Mouse (Mus musculus): Measurements from ENCODE around the gene Ddx39b. TPM values are rescaled to one million over a fixed set of nuclear protein-coding genes. Genes with fewer than 3 reads are reported as not detected.

Ddx39b gene
- polyA plus RNA-seq, 1 experiment from 2014 or later: 321 TPM

DNA sequence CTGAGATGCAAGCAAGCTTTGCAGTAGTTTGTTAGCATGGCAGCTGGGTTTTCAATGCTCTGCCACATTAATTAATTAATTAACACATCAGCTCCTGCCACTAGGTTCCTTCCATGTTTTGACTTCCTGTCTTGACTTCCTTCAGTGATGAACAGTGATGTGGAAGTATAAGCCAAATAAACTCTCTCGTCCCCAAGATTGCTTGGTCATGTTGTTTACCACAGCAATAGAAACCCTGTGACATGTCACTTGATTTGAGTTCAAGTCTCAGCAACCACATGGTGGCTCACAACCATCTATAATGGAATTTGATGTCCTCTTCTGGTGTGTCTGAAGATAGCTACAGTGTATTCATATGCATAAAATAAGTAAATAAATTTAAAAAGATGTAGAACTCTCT, 15.8 kb downstream of the Ddx39b start:
- TF ChIP-seq CTCF (IDR thresholded peaks at IDR 0.05): no peak
- H3K27me3 ChIP-seq: no peaks in the 10 kb centered on the region
- in situ Hi-C loops (cut with MboI; ENCODE audit: low pct_unique_long_range_greater_than_20kb): no loop called here
- ATAC-seq: no peak
- no peak for DNase-seq (ENCODE audit: low read depth, low spot score)
- POLR2A ChIA-PET: interaction anchor here (0.6 kb wide), 1 partner anchor 243 kb away, joined by 4 read pairs; no protein-coding TSS in a partner anchor
- CTCF ChIA-PET: interaction anchor here (0.7 to 6.3 kb wide), 7 partner anchors 13 to 90 kb away, joined by 3 to 58 read pairs (median 7); partner anchors contain the start of gene Ddx39b

DNA sequence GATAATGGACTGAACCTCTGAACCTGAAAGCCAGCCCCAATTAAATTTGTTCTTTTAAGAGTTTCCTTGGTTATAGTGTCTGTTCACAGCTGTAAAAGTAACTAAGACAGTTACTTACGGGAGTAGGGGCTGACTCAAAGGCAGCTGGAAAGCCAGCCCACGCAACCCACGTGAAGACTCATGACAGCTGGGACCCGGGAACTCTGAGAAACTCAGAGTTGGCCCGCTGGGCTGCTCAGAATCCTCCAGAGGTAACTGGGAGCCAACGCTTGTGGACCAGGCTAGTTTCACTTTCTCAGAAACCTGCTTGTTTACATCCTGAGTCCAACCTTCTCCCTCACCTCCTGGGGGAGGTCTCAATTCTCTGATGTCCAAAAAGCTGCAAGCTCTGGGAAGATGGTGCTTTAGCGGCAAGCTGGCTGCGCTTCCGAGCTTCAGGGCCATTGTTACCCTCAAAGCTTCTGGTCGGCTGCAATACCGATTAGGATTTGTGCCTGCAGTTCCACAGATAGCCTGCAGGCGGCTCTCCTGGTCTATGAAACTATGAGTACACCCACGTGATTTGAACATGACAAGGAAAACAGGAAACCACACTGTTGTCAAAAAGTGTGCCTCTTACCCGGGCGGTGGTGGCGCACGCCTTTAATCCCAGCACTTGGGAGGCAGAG, 16.4 kb downstream of the Ddx39b start:
- no peak for ATAC-seq
- POLR2A ChIA-PET: interaction anchor here (0.6 kb wide), 1 partner anchor 242 kb away, joined by 4 read pairs; no protein-coding TSS in a partner anchor
- in situ Hi-C loops (cut with MboI; ENCODE audit: low pct_unique_long_range_greater_than_20kb): no loop called here

DNA sequence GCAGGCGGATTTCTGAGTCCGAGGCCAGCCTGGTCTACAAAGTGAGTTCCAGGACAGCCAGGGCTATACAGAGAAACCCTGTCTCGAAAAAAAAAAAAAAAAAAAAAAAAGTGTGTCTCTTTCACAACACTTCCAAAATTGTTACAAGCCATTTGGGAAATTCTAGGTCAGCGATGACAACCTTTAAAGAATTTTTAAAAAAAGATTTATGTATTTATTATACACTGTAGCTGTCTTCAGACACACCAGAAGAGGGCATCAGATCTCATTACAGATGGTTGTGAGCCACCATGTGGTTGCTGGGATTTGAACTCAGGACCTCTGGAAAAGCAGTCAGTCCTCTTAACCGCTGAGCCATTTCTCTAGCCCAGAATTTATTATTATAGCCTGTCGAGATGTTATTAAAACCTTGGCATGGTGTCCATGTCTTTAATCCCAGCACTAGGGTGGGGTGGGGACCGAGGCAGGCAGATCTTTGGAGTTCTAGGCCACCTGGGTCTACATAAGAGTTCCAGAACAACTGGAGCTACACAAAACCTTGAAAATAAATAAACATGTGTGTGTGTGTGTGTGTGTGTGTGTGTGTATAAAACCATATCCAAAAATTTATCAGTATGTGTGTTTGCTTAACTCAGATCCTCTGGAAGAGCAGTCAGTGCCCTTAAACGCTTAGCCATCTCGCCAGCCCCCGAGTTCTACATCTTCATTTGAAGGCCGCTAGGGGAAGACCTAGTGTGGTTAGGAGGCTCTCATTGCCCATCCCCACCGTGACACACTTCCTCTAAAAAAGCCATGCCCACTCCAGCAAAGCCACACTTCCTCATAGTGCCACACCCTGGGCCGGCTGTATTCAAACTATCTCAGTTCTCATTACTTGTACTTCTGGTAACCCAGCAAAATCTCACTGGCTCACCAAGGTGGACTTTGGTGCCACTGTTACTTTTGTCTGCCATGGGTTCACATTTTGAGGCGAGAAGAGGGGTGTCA, 17.2 kb downstream of the Ddx39b start:
- no peak for TF ChIP-seq CTCF (IDR thresholded peaks at IDR 0.05)
- ATAC-seq (no peak), DNase-seq (ENCODE audit: low read depth, low spot score) (no peak)
- in situ Hi-C loops (cut with MboI; ENCODE audit: low pct_unique_long_range_greater_than_20kb): no loop called here
- no peaks in the 10 kb centered on the region for H3K27me3 ChIP-seq
- ChIA-PET CTCF (interaction anchor here (1.2 to 6.3 kb wide), 4 partner anchors 11 to 92 kb away, joined by 7 to 58 read pairs (median 30); partner anchors contain the start of gene Ddx39b), POLR2A (no interaction called here)

More for the DNA sequence above, 16.4 kb downstream of the Ddx39b start:
- no peaks in the 10 kb centered on the region for H3K27me3 ChIP-seq
- CTCF ChIA-PET: interaction anchor here (0.7 to 6.3 kb wide), 7 partner anchors 12 to 91 kb away, joined by 3 to 58 read pairs (median 7); partner anchors contain the start of gene Ddx39b
- no peak for DNase-seq (ENCODE audit: low read depth, low spot score)
- TF ChIP-seq CTCF (IDR thresholded peaks at IDR 0.05): peak; percentile 90

DNA sequence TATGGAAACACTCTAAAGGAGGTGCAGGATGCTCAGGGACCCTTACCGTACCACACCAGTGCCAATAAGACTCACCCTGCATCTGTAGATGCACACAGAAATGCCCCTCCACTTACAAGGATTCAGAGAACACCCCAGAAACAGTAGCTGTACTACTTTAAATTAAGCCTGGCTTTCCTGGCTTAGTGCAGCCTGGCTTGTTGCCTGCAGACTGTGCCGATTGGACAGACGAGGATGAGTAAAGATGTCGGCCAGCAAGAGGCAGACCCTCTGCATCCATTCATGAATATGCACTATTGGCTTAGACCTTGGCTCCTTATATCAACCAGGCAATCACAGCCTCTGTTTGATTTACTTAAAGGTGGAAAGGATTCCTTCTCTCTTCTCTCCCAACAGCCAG, 18.1 kb downstream of the Ddx39b start:
- no peaks in the 10 kb centered on the region for H3K27me3 ChIP-seq
- ChIA-PET POLR2A (no interaction called here), CTCF (interaction anchor here (3.5 to 6.3 kb wide), 3 partner anchors 11 to 17 kb away, joined by 27 to 58 read pairs (median 33); partner anchors contain the start of gene Ddx39b)
- no peak for ATAC-seq
- no peak for DNase-seq (ENCODE audit: low read depth, low spot score)
- in situ Hi-C loops (cut with MboI; ENCODE audit: low pct_unique_long_range_greater_than_20kb): no loop called here
- TF ChIP-seq CTCF (IDR thresholded peaks at IDR 0.05): no peak

DNA sequence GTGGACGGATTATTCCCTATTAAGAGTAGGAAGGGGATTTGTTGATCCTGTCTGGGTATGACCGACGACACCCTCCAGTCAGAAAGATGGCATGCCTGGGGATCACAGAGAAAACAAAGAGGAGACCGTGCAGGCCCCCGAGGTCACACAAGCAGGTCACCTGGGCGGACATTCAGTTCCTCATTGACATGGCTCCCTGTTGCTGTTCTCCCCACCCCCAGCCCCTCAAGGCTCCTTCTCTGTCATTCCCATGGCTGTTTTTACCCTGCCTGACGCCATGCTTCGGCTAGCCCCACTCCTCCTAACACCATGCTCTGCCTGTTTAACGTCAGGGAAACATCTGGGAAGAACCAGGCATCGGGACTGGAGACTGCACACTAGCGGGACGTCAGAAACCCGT, 20.1 kb downstream of the Ddx39b start:
- no peak for DNase-seq (ENCODE audit: low read depth, low spot score)
- CTCF ChIA-PET: interaction anchor here (1.6 to 1.7 kb wide), 2 partner anchors 8 to 13 kb away, joined by 8 read pairs; no protein-coding TSS in a partner anchor
- in situ Hi-C loops (cut with MboI; ENCODE audit: low pct_unique_long_range_greater_than_20kb): no loop called here

DNA sequence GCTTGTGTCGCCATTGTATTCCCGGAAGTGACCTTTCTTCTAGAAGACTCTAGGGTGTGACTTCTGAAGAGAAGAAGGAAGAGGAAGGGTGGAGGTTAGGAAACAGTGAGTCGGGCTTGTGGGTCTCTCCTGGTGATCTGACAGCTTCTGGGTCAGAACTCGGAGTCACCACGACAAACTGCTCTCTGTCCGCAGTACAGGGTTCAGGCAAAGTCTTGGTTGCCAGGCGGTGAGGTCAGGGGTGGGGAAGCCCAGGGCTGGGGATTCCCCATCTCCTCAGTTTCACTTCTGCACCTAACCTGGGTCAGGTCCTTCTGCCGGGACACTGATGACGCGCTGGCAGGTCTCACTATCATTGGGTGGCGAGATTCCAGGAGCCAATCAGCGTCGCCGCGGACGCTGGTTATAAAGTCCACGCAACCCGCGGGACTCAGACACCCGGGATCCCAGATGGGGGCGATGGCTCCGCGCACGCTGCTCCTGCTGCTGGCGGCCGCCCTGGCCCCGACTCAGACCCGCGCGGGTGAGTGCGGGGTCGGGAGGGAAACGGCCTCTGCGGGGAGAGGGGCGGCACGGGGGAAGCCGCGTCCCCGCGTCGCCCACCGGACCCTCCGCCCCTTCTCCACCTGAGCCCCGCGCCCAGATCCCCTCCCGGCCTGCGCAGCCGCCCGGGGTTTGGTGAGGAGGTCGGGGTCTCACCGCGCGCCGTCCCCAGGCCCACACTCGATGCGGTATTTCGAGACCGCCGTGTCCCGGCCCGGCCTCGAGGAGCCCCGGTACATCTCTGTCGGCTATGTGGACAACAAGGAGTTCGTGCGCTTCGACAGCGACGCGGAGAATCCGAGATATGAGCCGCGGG, 21.3 kb downstream of the Ddx39b start, which contains the start of gene H2-D1:
Gene H2-D1 (plus strand): TSS at position 67 of the 859 bp plus-strand sequence.
- CTCF ChIA-PET: no interaction called here
- in situ Hi-C loops (cut with MboI; ENCODE audit: low pct_unique_long_range_greater_than_20kb): no loop called here

More for the DNA sequence above, 20.1 kb downstream of the Ddx39b start:
- no peak for ATAC-seq
- POLR2A ChIA-PET: interaction anchor here (0.6 kb wide), 1 partner anchor 1582 kb away, joined by 3 read pairs; no protein-coding TSS in a partner anchor
- no peaks in the 10 kb centered on the region for H3K27me3 ChIP-seq
- no peak for TF ChIP-seq CTCF (IDR thresholded peaks at IDR 0.05)

DNA sequence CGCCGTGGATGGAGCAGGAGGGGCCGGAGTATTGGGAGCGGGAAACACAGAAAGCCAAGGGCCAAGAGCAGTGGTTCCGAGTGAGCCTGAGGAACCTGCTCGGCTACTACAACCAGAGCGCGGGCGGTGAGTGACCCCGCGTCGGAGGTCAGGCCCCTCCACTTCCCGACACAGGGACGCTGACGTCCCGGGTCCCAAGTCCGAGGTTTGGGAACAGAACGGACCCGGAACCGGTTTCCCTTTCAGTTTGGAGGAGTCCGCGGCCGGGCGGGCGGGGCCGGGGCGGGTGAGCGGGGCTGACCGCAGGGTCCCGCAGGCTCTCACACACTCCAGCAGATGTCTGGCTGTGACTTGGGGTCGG, 22.0 kb downstream of the Ddx39b start:
- POLR2A ChIA-PET: no interaction called here

More for the DNA sequence above, 21.3 kb downstream of the Ddx39b start, which contains the start of gene H2-D1:
- TF ChIP-seq CTCF (IDR thresholded peaks at IDR 0.05): no peak
- peak; percentile 59 for DNase-seq (ENCODE audit: low read depth, low spot score)
- H3K27me3 ChIP-seq: no peaks in the 10 kb centered on the region
- ATAC-seq: peak; percentile 97
- POLR2A ChIA-PET: no interaction called here

DNA sequence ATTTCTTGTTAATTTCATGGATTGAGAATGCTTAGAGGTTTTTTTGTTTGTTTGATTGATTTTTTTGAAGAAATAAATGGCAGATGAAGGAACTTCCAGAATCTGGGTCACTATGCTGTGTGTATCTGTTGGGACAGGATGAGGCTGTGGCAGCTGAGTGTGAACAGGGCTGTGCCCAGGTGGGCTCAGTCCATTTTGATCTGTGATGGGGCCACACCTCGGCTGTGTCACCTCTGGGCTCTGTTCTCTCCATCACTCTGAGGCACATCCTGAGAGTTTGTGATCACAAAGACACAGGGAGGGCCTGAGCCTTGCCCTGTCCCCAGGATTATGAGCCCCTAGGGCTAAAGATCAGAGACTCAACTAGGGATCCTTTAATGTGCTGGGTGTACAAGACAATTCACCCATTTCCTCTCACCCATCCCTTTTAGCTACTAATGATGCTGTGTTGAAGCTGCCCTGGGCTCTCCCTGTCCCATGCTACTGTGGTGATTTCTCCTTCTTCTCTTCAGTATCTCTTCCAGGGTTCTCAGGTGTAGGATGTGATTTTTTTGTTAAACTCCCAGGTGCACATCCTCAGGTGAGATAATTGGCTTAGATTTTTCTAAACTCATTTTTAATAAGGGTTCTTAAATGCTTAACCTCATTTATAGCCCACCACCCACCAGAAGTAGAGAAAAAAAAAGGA, 26.0 kb downstream of the Ddx39b start:
- TF ChIP-seq CTCF (IDR thresholded peaks at IDR 0.05): no peak
- ATAC-seq (no peak), DNase-seq (ENCODE audit: low read depth, low spot score) (no peak)
- ChIA-PET POLR2A (no interaction called here), CTCF (no interaction called here)
- no peaks in the 10 kb centered on the region for H3K27me3 ChIP-seq
- in situ Hi-C loops (cut with MboI; ENCODE audit: low pct_unique_long_range_greater_than_20kb): no loop called here

More for the DNA sequence above, 22.0 kb downstream of the Ddx39b start:
- in situ Hi-C loops (cut with MboI; ENCODE audit: low pct_unique_long_range_greater_than_20kb): no loop called here
- H3K27me3 ChIP-seq: no peaks in the 10 kb centered on the region
- ATAC-seq (no peak), DNase-seq (ENCODE audit: low read depth, low spot score) (no peak)
- CTCF ChIA-PET: no interaction called here
- TF ChIP-seq CTCF (IDR thresholded peaks at IDR 0.05): no peak

DNA sequence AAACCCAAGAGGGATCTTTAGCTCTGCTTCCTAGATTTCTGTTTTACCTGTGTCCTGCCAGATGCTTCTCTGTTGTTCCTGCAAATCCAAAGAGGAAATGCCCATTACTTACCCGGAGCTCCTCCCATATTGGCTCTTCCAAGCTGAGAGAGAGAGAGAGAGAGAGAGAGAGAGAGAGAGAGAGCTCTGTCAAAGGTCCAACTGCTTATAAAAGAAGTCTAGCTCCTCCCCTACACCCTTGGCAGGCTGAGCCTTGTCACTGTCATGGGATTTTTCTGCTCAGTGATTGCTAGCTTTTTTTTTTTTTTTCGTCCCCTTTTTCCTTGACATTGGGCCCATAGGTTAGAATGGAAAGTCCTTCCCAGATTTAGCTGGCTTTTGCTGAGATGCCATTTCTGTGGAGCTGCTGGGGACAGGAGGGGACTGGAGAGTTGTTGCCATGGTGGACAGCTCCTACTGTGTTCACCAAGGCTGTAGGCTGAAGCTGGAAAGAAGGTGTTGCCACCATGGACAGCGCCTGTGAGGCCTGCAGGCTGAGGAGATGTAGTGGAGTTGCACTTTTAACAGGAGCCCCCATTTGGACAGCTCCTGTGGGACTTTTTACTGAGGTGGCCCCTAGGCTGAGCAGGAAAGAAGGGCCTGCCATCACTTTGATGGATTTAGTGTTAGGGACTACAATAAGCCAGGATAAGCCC, 28.3 kb downstream of the Ddx39b start:
- in situ Hi-C loops (cut with MboI; ENCODE audit: low pct_unique_long_range_greater_than_20kb): loop anchor here (5.0 kb wide), 1 partner anchor 1297 kb away; no protein-coding TSS in a partner anchor
- peak; percentile 60 for DNase-seq (ENCODE audit: low read depth, low spot score)
- no peak for TF ChIP-seq CTCF (IDR thresholded peaks at IDR 0.05)
- ChIA-PET CTCF (interaction anchor here (1.4 to 3.4 kb wide), 4 partner anchors 9 to 24 kb away, joined by 3 to 27 read pairs (median 6); no protein-coding TSS in a partner anchor), POLR2A (no interaction called here)
- H3K27me3 ChIP-seq: no peaks in the 10 kb centered on the region
- no peak for ATAC-seq

Data from Patski (cell line).